Mouse (Mus musculus) splenic B cell, adult 2 months (primary cell): ENCODE measurements around the gene Trim14.

ENCODE experiments used
- DNase-seq: peaks from one replicate; pipeline ENCODE4 v3.0.0-alpha.2; 2011; ENCODE audit warnings: low read depth, low spot score
- H3K27me3 ChIP-seq: 2 replicates; pipeline ENCODE4 v1.6.1; 2012; ENCODE audit warnings: mild to moderate bottlenecking, low read length, moderate library complexity, mixed read lengths; ENCODE audit not compliant: control insufficient read depth, poor library complexity, insufficient read depth, severe bottlenecking
- H3K36me3 ChIP-seq: 2 replicates; pipeline ENCODE4 v1.6.1; 2012; ENCODE audit warnings: mild to moderate bottlenecking, low read length, moderate library complexity, mixed read lengths; ENCODE audit not compliant: control insufficient read depth, poor library complexity, insufficient read depth, severe bottlenecking

Gene Trim14

DNA sequence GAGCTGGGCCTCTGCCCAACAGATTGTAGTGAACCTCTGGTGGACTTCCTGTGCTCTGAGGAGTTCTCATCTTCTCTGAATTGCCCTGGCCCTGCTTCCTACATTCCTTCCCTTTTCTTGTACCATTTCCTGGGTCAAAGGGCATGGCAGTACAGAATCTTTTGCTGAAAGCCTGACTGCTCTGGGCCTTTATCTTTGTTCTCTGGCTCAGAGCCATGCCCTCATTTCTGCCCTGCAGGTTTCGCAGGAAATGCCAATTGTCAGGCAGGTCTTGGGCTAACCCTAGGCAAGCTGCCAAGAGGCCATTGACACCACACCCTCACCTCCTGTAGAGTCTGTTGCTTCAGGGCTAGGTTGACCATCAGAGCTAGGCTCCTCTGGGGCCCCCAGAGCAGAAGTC is 17.9 kb upstream of the Trim14 start:
- peaks cover 2% of the 10 kb centered on the region; the same call in 1 of the 2 replicates for H3K36me3 ChIP-seq
- DNase-seq = peak; percentile 51
- no peaks in the 10 kb centered on the region for H3K27me3 ChIP-seq

DNA sequence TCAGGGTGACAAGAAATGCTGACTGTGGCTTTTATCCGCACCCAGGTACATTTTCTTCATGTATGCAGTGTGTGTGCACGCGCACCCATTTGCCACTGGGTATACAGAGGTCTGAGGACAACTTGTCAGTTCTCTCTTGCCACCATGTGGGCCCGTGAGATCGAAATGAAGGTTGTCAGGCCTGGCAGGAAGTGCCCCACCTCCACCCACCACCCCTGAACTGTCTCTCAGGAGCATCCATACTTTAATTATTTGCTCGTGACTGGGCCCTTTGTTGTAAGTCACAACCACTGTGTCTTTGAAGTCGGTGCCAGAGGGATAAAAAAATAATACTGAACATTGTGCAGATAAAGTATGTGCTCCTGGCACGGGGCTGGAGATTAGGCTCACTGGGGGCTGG is 14.5 kb upstream of the Trim14 start:
- Histone ChIP-seq H3K27me3 (no peaks in the 10 kb centered on the region), H3K36me3 (peaks cover 3% of the 10 kb centered on the region)
- DNase-seq = no peak

DNA sequence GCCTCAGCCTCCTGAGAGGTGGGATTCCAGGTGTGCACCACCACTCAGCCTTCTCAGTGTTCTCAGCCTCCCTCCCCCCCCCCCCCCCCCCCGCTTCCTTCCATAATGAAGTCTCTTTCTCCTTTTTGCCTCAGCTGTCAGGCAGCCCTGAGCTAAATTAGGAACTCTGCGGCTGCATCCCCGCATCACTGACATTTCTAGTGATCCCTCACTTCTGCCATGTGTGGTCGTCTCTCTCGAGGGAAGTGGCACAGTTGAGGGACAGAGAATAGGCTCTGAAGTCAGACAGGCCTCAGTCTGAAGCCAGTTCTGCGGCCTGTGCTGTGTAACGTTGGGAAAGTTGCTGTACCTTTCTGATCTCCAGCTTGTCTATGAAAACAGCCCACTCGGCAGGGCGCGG is 14.0 kb upstream of the Trim14 start:
- Histone ChIP-seq H3K36me3 (peaks cover 5% of the 10 kb centered on the region), H3K27me3 (no peaks in the 10 kb centered on the region)
- peak; percentile 32 for DNase-seq

DNA sequence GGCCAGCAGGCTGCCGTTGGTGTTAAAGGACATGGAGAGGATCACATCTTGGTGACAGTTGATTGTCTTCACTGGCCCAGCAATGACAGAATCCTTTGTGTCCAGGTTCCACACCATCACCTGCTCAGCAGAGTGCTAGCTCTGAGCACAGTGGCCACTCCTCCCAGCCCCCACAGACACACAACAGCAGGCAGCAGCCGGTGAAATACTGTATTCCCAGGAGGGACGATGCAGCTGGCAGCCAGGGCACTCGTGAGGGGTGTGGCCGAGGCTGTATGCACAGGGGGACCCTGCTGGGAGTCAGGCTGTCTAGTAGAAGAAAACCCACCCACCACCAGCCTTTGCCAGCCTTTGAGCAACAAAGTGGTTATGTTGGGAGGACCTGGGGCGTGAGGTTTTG is 10.8 kb upstream of the Trim14 start:
- DNase-seq = peak; percentile 57
- Histone ChIP-seq H3K36me3 (peaks cover 9% of the 10 kb centered on the region), H3K27me3 (no peaks in the 10 kb centered on the region)

- no peaks in the 10 kb centered on the region for H3K27me3 ChIP-seq
- peaks cover 11% of the 10 kb centered on the region for H3K36me3 ChIP-seq
- DNase-seq = no peak
Observed at GRCm38 (mm10) chr4:46545498-46545897, 9.6 kb upstream of the Trim14 start.

- H3K36me3 ChIP-seq = peaks cover 12% of the 10 kb centered on the region
- DNase-seq = peak; percentile 85
- H3K27me3 ChIP-seq = no peaks in the 10 kb centered on the region
Observed at GRCm38 (mm10) chr4:46544313-46544712, 8.4 kb upstream of the Trim14 start.

DNA sequence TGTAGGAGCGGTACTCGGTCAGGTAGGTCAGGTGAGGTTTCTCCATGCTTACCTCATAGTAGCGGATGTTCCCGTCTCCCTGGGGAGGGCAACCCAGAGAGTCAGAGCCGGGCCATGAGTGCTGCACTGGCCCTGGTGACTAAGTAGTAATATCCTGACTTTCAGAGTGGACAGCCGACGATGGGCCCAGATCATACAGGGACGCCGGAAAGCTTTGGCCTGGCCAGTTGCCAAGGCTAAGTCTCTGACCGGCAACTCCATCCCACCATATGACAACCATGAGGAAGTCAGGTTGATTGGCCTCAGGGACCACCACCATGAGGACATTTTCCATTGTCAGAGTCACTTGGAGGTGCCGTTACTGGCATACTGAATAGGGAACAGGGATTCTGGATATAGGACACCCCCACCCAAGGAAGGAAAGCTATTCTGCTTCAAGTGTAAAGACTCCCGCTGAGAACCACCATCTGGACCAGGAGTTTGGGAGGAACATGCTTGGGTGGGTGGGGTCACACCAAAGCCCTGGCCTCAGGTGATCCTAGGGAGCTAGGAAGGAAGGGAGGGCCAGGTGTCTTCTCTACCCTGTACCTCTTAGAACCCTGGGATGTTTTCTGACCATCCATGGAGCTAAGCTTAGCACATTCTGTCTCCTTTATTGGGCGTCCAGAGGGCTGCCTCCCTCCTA is 7.6 kb upstream of the Trim14 start:
- no peaks in the 10 kb centered on the region for H3K27me3 ChIP-seq
- DNase-seq = no peak
- H3K36me3 ChIP-seq = peaks cover 12% of the 10 kb centered on the region

DNA sequence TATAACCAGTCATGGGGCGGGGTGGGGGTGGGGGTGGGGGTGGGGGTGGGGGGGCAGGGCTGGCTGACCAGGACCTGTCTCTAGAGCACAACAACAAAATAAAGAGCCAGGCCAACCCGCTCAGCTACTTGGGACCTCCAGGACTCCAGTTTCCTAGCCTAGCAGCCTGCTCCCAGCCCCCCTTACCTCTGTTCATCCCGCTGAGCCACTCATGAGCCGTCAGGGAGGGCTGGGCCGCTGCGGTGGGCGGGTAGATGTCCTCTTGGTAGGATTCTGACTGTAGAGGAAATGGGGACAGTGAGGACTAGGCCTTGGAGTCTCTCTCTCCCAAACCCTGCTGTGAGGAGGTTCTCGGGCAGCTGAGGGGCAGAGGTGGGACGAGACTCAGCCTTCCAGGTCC is 5.8 kb upstream of the Trim14 start:
- DNase-seq = no peak
- Histone ChIP-seq H3K36me3 (peaks cover 12% of the 10 kb centered on the region), H3K27me3 (no peaks in the 10 kb centered on the region)

DNA sequence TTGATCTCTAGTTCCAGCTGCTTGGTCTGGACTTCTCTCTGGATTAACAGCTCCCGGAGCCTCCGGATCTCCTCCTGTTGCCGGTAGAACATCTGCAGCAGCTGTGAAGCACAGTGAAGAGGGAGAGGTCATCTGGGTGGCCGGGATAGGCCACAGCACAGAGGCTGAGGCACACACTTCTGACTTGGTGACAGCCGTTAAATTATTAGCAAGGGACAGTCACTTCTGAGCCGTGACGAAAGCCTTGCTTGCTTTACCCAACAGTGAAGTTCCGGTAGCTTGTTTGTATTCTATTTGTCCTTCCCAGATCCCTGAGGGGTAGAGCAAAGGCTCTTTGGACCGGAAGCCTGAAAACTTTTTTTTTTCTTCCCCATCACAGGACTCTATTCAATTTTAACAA is 3.2 kb upstream of the Trim14 start:
- peaks cover 5% of the 10 kb centered on the region for H3K36me3 ChIP-seq
- no peak for DNase-seq
- no peaks in the 10 kb centered on the region for H3K27me3 ChIP-seq

GRCm38 (mm10) chr4:46535094-46535830 is 679 bp downstream of the Trim14 start:
- DNase-seq = peak; percentile 77
- no peaks in the 10 kb centered on the region for H3K27me3 ChIP-seq
- no peaks in the 10 kb centered on the region; the same call in none of the 2 replicates for H3K36me3 ChIP-seq

- Histone ChIP-seq H3K36me3 (peaks cover 3% of the 10 kb centered on the region), H3K27me3 (no peaks in the 10 kb centered on the region)
- DNase-seq = peak; percentile 34
Observed at GRCm38 (mm10) chr4:46533934-46534720, 1.8 kb downstream of the Trim14 start.

- DNase-seq = no peak
- peaks cover 3% of the 10 kb centered on the region for H3K36me3 ChIP-seq
- no peaks in the 10 kb centered on the region for H3K27me3 ChIP-seq
Observed at GRCm38 (mm10) chr4:46532926-46533325, 3.0 kb downstream of the Trim14 start.

DNA sequence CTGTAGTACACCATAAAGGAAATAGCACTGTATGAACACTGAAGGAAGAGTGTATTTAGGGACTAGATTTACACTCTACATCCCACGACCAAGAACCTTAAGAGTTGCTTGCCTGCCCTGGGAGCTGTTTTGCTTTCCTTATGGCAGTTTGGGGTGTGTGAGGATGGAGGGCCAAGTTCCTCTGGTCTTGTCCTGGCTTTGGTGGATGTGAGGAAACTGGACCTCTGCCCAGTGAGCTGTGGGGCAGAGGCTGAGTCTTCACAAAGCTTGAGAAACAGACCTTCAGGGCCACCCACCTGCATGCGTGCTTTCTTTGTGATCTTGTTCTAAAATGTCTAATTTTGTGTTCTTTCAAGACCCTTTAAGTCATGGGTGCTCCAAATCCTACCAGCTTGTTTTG is 3.4 kb downstream of the Trim14 start:
- no peak for DNase-seq
- no peaks in the 10 kb centered on the region for H3K27me3 ChIP-seq
- H3K36me3 ChIP-seq = peaks cover 3% of the 10 kb centered on the region

DNA sequence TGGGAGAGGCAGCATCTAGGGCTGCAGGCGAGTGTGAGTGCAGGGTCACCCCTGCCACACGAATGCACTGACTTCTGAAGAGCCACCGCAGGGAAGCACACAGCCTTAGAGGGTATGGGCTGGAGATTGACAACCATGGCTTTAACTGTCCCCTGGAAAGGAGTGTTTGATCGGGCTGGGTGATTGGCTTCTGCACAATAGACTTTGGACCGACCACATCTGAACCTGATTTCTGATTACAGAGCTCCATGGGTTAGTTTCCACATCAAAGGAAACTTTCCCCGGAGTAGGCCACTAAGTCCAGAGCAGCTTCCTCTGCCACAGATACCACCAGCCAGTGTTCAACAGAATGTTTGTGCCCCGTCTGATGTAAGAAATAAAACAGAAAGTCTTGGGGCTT is 6.2 kb downstream of the Trim14 start:
- no peak for DNase-seq
- no peaks in the 10 kb centered on the region for H3K27me3 ChIP-seq
- H3K36me3 ChIP-seq = peaks cover 3% of the 10 kb centered on the region

DNA sequence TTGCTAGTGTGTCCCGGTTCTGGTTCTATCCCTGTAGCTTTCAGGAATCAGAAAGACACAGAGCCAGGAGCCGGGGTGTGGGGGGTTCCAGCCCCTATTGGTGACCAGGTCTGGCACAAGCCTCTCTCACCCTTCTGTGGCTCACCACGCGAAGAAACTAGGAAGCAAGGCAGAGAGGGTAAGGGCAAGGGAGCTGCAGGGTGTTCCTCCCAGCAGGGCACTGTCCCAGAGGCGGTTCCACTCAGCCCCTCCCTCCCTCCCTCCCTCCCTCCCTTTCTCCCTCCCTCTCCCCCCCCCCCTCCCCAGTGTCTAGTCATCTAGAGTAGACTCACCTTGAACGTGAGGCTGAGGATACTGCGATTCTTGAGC is 8.4 kb downstream of the Trim14 start:
- H3K36me3 ChIP-seq = peaks cover 12% of the 10 kb centered on the region
- DNase-seq = peak; percentile 55

More for the DNA sequence above, 8.4 kb downstream of the Trim14 start:
- no peaks in the 10 kb centered on the region for H3K27me3 ChIP-seq
